Mouse (Mus musculus): ENCODE measurements around the gene Nol8. TPM values are rescaled to one million over a fixed set of nuclear protein-coding genes. Genes with fewer than 3 reads are reported as not detected.

Gene Nol8
- polyA plus RNA-seq, 1 experiment: 3.0 TPM

GRCm38 (mm10) chr13:49644731-49645529 is 7.9 kb upstream of the Nol8 start:
- DNase-seq: no peak
- H3K36me3 ChIP-seq (ENCODE audit: control insufficient read depth, insufficient read depth, low read length): no peaks in the 10 kb centered on the region
- no peak for TF ChIP-seq CTCF (IDR thresholded peaks at IDR 0.05; ENCODE audit: borderline replicate concordance, control insufficient read depth, extremely low read depth, insufficient read depth, low read length, poor library complexity)
- TF ChIP-seq POLR2A (IDR thresholded peaks at IDR 0.05; ENCODE audit: control insufficient read depth, extremely low read depth, insufficient read depth, low read length, poor library complexity): no peak
- H3K27ac ChIP-seq (ENCODE audit: control insufficient read depth, insufficient read depth, low read length): no peak overlapping the region
- no peaks in the 10 kb centered on the region for H3K27me3 ChIP-seq (ENCODE audit: control insufficient read depth, insufficient read depth, low read length)
- H3K4me3 ChIP-seq (ENCODE audit: control insufficient read depth, insufficient read depth, low read length): no peak overlapping the region
- 71% methylated on average over 2 of the region's 2 CpGs for WGBS
- no peaks in the 10 kb centered on the region for H3K4me1 ChIP-seq (replicated peaks; ENCODE audit: control insufficient read depth, insufficient read depth, low read length)

GRCm38 (mm10) chr13:49646019-49646418 is 6.9 kb upstream of the Nol8 start:
- Histone ChIP-seq H3K4me3 (ENCODE audit: control insufficient read depth, insufficient read depth, low read length) (no peak overlapping the region), H3K27ac (ENCODE audit: control insufficient read depth, insufficient read depth, low read length) (no peak overlapping the region), H3K36me3 (ENCODE audit: control insufficient read depth, insufficient read depth, low read length) (no peaks in the 10 kb centered on the region), H3K4me1 (replicated peaks; ENCODE audit: control insufficient read depth, insufficient read depth, low read length) (no peaks in the 10 kb centered on the region), H3K27me3 (ENCODE audit: control insufficient read depth, insufficient read depth, low read length) (no peaks in the 10 kb centered on the region)
- TF ChIP-seq POLR2A (IDR thresholded peaks at IDR 0.05; ENCODE audit: control insufficient read depth, extremely low read depth, insufficient read depth, low read length, poor library complexity) (no peak), CTCF (IDR thresholded peaks at IDR 0.05; ENCODE audit: borderline replicate concordance, control insufficient read depth, extremely low read depth, insufficient read depth, low read length, poor library complexity) (no peak)
- WGBS: 86% methylated on average over 1 of the region's 1 CpGs
- no peak for DNase-seq

- Histone ChIP-seq H3K27ac (ENCODE audit: control insufficient read depth, insufficient read depth, low read length) (no peak overlapping the region), H3K27me3 (ENCODE audit: control insufficient read depth, insufficient read depth, low read length) (no peaks in the 10 kb centered on the region), H3K4me3 (ENCODE audit: control insufficient read depth, insufficient read depth, low read length) (no peak overlapping the region), H3K4me1 (replicated peaks; ENCODE audit: control insufficient read depth, insufficient read depth, low read length) (no peaks in the 10 kb centered on the region), H3K36me3 (ENCODE audit: control insufficient read depth, insufficient read depth, low read length) (no peaks in the 10 kb centered on the region)
- DNase-seq: no peak
- TF ChIP-seq CTCF (IDR thresholded peaks at IDR 0.05; ENCODE audit: borderline replicate concordance, control insufficient read depth, extremely low read depth, insufficient read depth, low read length, poor library complexity): no peak
- no peak for TF ChIP-seq POLR2A (IDR thresholded peaks at IDR 0.05; ENCODE audit: control insufficient read depth, extremely low read depth, insufficient read depth, low read length, poor library complexity)
- WGBS: 75% methylated on average over 2 of the region's 2 CpGs
Observed at GRCm38 (mm10) chr13:49651136-49651535, 1.7 kb upstream of the Nol8 start.

- DNase-seq: no peak
- WGBS: 5% methylated on average over 4 of the region's 4 CpGs
- no peaks in the 10 kb centered on the region for H3K4me1 ChIP-seq (replicated peaks; ENCODE audit: control insufficient read depth, insufficient read depth, low read length)
- no peak overlapping the region for H3K27ac ChIP-seq (ENCODE audit: control insufficient read depth, insufficient read depth, low read length)
- H3K36me3 ChIP-seq (ENCODE audit: control insufficient read depth, insufficient read depth, low read length): no peaks in the 10 kb centered on the region
- no peak for TF ChIP-seq CTCF (IDR thresholded peaks at IDR 0.05; ENCODE audit: borderline replicate concordance, control insufficient read depth, extremely low read depth, insufficient read depth, low read length, poor library complexity)
- no peak for TF ChIP-seq POLR2A (IDR thresholded peaks at IDR 0.05; ENCODE audit: control insufficient read depth, extremely low read depth, insufficient read depth, low read length, poor library complexity)
- peak overlapping the region; percentile 46; the same call in 1 of the 2 replicates for H3K4me3 ChIP-seq (ENCODE audit: control insufficient read depth, insufficient read depth, low read length)
- no peaks in the 10 kb centered on the region for H3K27me3 ChIP-seq (ENCODE audit: control insufficient read depth, insufficient read depth, low read length)
Observed at GRCm38 (mm10) chr13:49651781-49652351, 1.0 kb upstream of the Nol8 start.

- Histone ChIP-seq H3K27ac (ENCODE audit: control insufficient read depth, insufficient read depth, low read length) (peak overlapping the region; percentile 2; the same call in 1 of the 2 replicates), H3K4me3 (ENCODE audit: control insufficient read depth, insufficient read depth, low read length) (peak overlapping the region; percentile 86), H3K36me3 (ENCODE audit: control insufficient read depth, insufficient read depth, low read length) (peaks cover 3% of the 10 kb centered on the region; the same call in 1 of the 2 replicates), H3K4me1 (replicated peaks; ENCODE audit: control insufficient read depth, insufficient read depth, low read length) (no peaks in the 10 kb centered on the region), H3K27me3 (ENCODE audit: control insufficient read depth, insufficient read depth, low read length) (no peaks in the 10 kb centered on the region)
- TF ChIP-seq POLR2A (IDR thresholded peaks at IDR 0.05; ENCODE audit: control insufficient read depth, extremely low read depth, insufficient read depth, low read length, poor library complexity): 0 out of 2 replicates have a peak, but pooled peaks have one; percentile 1
- no peak for TF ChIP-seq CTCF (IDR thresholded peaks at IDR 0.05; ENCODE audit: borderline replicate concordance, control insufficient read depth, extremely low read depth, insufficient read depth, low read length, poor library complexity)
- under 1% methylated on average over 16 of the region's 16 CpGs for WGBS
- no peak for DNase-seq
Observed at GRCm38 (mm10) chr13:49653180-49653541, 283 bp downstream of the Nol8 start.

GRCm38 (mm10) chr13:49677793-49678192 is 24.9 kb downstream of the Nol8 start:
- no peaks in the 10 kb centered on the region for H3K27me3 ChIP-seq (ENCODE audit: control insufficient read depth, insufficient read depth, low read length)
- H3K36me3 ChIP-seq (ENCODE audit: control insufficient read depth, insufficient read depth, low read length): peaks cover 23% of the 10 kb centered on the region
- no peak overlapping the region for H3K27ac ChIP-seq (ENCODE audit: control insufficient read depth, insufficient read depth, low read length)
- no peak overlapping the region for H3K4me3 ChIP-seq (ENCODE audit: control insufficient read depth, insufficient read depth, low read length)
- TF ChIP-seq POLR2A (IDR thresholded peaks at IDR 0.05; ENCODE audit: control insufficient read depth, extremely low read depth, insufficient read depth, low read length, poor library complexity): no peak
- peaks cover 5% of the 10 kb centered on the region for H3K4me1 ChIP-seq (replicated peaks; ENCODE audit: control insufficient read depth, insufficient read depth, low read length)
- DNase-seq: no peak
- 30% methylated on average over 2 of the region's 2 CpGs for WGBS

Measured in thymus, adult 2 months (tissue).